Mouse (Mus musculus): ENCODE results near the gene Gm13103. TPM values are rescaled to one million over a fixed set of nuclear protein-coding genes. Genes with fewer than 3 reads are reported as not detected.

Gm13103 gene
- polyA plus RNA-seq (2014; fragmentation: Illumina TruSeq; extraction: RNeasy Lipid Tissue Mini Kit (QIAGEN cat#74804); ENCODE audit: low read depth, low replicate concordance), result not detected

DNA sequence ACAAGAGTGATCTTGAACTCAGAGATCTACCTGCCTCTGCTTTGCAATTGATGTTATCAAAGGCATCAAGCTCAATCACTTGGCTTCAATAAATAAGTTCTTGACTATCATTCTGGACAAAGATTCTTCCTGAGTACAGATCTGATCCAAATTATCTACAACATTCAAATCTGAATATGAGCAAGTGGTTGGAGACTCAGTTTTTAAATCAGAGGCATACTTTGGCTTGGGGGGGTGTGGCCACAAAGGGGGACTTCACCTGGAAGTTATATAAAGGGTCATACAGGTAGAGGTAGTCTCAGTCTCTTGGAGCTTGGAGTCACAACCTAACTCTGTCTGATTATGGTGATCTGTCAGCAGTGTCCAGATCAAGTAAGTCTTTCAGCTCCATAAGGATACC, at the start of gene Gm13103:
Gm13103 (plus strand) TSS at position 301 of the 400 bp plus-strand sequence.

DNA sequence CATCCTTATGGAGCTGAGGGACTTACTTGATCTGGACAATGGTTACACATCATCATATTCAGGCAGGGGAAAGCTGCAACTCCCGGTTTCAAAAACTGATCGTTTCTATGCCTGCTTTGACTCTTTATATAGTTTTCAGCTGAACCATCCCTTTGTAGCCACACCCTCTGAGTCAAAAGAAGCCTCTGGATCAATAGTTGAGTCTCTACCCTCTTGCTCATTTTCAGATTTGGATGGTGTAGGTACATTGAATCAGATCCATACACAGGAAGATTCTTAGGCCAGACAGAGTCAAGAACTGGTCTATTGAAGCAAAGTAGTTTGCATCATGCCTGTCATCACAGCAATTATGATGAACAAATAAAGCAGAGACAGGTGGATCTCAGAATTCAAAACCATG, 30.3 kb upstream of the Gm13103 start, which contains the start of gene Gm13084:
Gm13084 (minus strand) TSS at position 101 of the 400 bp plus-strand sequence.

DNA sequence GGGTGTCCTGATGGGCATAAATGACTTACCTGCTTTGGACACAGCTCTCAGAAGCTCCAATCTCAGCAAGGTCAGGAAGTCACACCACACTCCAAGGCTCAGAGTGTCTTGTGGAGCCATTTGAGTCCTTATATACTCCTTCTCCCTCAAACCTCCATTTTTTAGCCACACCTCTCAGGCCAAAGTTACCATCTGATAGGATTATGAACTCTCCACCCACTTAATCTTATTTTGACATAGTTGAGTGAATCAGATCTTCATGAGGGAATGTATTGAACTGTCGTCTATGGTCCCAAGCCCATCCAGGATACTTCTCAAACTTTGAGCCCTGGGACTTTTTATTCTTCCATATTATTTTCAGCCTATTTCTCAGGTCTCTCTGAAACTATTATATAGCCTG, 54.0 kb downstream of the Gm13103 start, which contains the start of gene Pramef6:
Pramef6 (minus strand) TSS at position 101 of the 400 bp plus-strand sequence.

Other genes with a start within 250 kb of the Gm13103 start
- not detected for gene Gm13083, start 231.5 kb upstream of the Gm13103 start, polyA plus RNA-seq (2014; fragmentation: Illumina TruSeq; extraction: RNeasy Lipid Tissue Mini Kit (QIAGEN cat#74804); ENCODE audit: low read depth, low replicate concordance)
- gene Gm13088, start 189.3 kb upstream of the Gm13103 start, polyA plus RNA-seq (2014; fragmentation: Illumina TruSeq; extraction: RNeasy Lipid Tissue Mini Kit (QIAGEN cat#74804); ENCODE audit: low read depth, low replicate concordance), result not detected
- gene Gm13089, start 143.8 kb upstream of the Gm13103 start, polyA plus RNA-seq (2014; fragmentation: Illumina TruSeq; extraction: RNeasy Lipid Tissue Mini Kit (QIAGEN cat#74804); ENCODE audit: low read depth, low replicate concordance), result not detected
- not detected for gene Gm13078, start 127.0 kb upstream of the Gm13103 start, polyA plus RNA-seq (2014; fragmentation: Illumina TruSeq; extraction: RNeasy Lipid Tissue Mini Kit (QIAGEN cat#74804); ENCODE audit: low read depth, low replicate concordance)
- gene Gm13023, start 57.1 kb upstream of the Gm13103 start, polyA plus RNA-seq (2014; fragmentation: Illumina TruSeq; extraction: RNeasy Lipid Tissue Mini Kit (QIAGEN cat#74804); ENCODE audit: low read depth, low replicate concordance), result not detected
- not detected for gene Gm13084, start 30.4 kb upstream of the Gm13103 start, polyA plus RNA-seq (2014; fragmentation: Illumina TruSeq; extraction: RNeasy Lipid Tissue Mini Kit (QIAGEN cat#74804); ENCODE audit: low read depth, low replicate concordance)
- not detected for gene Pramef6, start 53.9 kb downstream of the Gm13103 start, polyA plus RNA-seq (2014; fragmentation: Illumina TruSeq; extraction: RNeasy Lipid Tissue Mini Kit (QIAGEN cat#74804); ENCODE audit: low read depth, low replicate concordance)
- not detected for gene Pramef25, start 104.5 kb downstream of the Gm13103 start, polyA plus RNA-seq (2014; fragmentation: Illumina TruSeq; extraction: RNeasy Lipid Tissue Mini Kit (QIAGEN cat#74804); ENCODE audit: low read depth, low replicate concordance)
- not detected for gene Gm13101, start 120.5 kb downstream of the Gm13103 start, polyA plus RNA-seq (2014; fragmentation: Illumina TruSeq; extraction: RNeasy Lipid Tissue Mini Kit (QIAGEN cat#74804); ENCODE audit: low read depth, low replicate concordance)
- not detected for gene Pramef17, start 147.9 kb downstream of the Gm13103 start, polyA plus RNA-seq (2014; fragmentation: Illumina TruSeq; extraction: RNeasy Lipid Tissue Mini Kit (QIAGEN cat#74804); ENCODE audit: low read depth, low replicate concordance)
- gene Pramel4, start 212.6 kb downstream of the Gm13103 start, polyA plus RNA-seq (2014; fragmentation: Illumina TruSeq; extraction: RNeasy Lipid Tissue Mini Kit (QIAGEN cat#74804); ENCODE audit: low read depth, low replicate concordance), result not detected